ENCODE assay signal across 15 mouse cellular contexts in the genomic region with DNA sequence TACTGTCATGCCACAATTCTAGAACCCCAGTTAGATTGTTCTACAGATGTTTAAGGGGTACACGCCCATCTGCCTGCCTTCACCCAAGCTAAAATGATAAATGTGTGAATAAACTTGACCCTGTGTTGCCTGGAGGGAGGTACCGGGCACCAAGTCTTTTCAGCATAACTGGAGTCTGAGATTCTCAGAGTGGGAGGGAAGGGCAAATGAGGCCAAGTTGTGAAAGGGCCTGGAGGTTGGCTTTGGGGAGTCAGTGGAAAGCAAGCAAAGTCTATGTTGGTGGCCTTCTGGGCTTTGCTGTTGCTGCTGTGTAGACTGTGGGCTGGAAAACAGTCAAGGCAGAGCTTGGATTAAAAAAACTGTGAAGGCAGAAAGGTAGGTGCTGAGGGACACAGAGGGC. TPM values are rescaled to one million over a fixed set of nuclear protein-coding genes. Genes with fewer than 3 reads are reported as not detected.
DNase-seq lines count a peak whose midpoint lies in the region; ATAC-seq and TF ChIP-seq lines count a peak whose summit lies in the region.
"Had no signal": no experiment of that assay in that cellular context is flagged by ENCODE, and none has a peak within 500 bp of the region (broad histone marks: within the 10 kb centered on the region; RNA-seq: fewer than 3 reads in every experiment).

No protein-coding gene starts in this region.

- no peak for TF ChIP-seq CTCF in heart, adult 2 months (IDR thresholded peaks at IDR 0.05)
- no peak for TF ChIP-seq CTCF in kidney, postnatal 0 days (IDR thresholded peaks at IDR 0.05; ENCODE audit: low read depth)

- ATAC-seq in kidney, postnatal 0 days (replicated peaks; ENCODE audit: low FRiP score, low read depth), result no peak
- ATAC-seq in heart, embryonic 14.5 days (ENCODE audit: insufficient number of reproducible peaks, insufficient read depth, low FRiP score, low read depth), result no peak
- ATAC-seq: intestine, postnatal 0 days had no signal

- TF ChIP-seq EP300 in heart, adult 2 months (IDR thresholded peaks at IDR 0.05; ENCODE audit: insufficient read depth, low read depth, low read length), result no peak

- DNase-seq in heart, adult 2 months, result no peak
- no peak for DNase-seq in heart, postnatal 4 days
- no peak for DNase-seq in kidney, postnatal 0 days (ENCODE audit: low spot score)
- no peak for DNase-seq in kidney, postnatal 36 days
- DNase-seq in adrenal gland, postnatal 25 days, result peak; percentile 20
- DNase-seq in embryo, embryonic 10 days (ENCODE audit: low spot score), result no peak
- DNase-seq: cerebellum, postnatal 10 days; gastrocnemius, postnatal 10 days; left cerebral cortex, postnatal 4 days; right cerebral cortex, postnatal 25 days; thymus, adult 18-20 months had no signal

- peak overlapping the region; percentile 68 for H3K27ac ChIP-seq in heart, adult 2 months
- peak overlapping the region; percentile 70 for H3K27ac ChIP-seq in kidney, postnatal 0 days
- H3K27ac ChIP-seq in heart, embryonic 14.5 days (replicated peaks in 1 of 2; ENCODE audit: control insufficient read depth in 1 of 2, insufficient read depth in 1 of 2, low read depth in 2 of 2, low read length in 2 of 2), result peak overlapping the region; percentile 68 to 72
- H3K27ac ChIP-seq: hindbrain, embryonic 15.5 days; liver, embryonic 15.5 days had no signal

- peaks cover 11% of the 10 kb centered on the region for H3K36me3 ChIP-seq in heart, adult 2 months (ENCODE audit: control insufficient read depth, insufficient read depth, low read length)
- H3K36me3 ChIP-seq in kidney, postnatal 0 days (ENCODE audit: insufficient read depth, low read length), result 0 out of 2 replicates have a peak, but pooled peaks cover 1% of the 10 kb centered on the region
- peaks cover 2% of the 10 kb centered on the region for H3K36me3 ChIP-seq in heart, embryonic 14.5 days (ENCODE audit: control insufficient read depth, insufficient read depth, low read length)
- H3K36me3 ChIP-seq: hindbrain, embryonic 15.5 days; liver, embryonic 15.5 days had no signal

- no peaks in the 10 kb centered on the region for H3K9me3 ChIP-seq in kidney, postnatal 0 days (replicated peaks; ENCODE audit: low read length)
- H3K9me3 ChIP-seq in heart, embryonic 14.5 days (ENCODE audit: control insufficient read depth, low read length), result no peaks in the 10 kb centered on the region
- H3K9me3 ChIP-seq: hindbrain, embryonic 15.5 days; liver, embryonic 15.5 days had no signal

- no peak overlapping the region for H3K4me3 ChIP-seq in heart, adult 2 months
- no peak overlapping the region for H3K4me3 ChIP-seq in kidney, postnatal 0 days (replicated peaks; ENCODE audit: low read depth, low read length)
- no peak overlapping the region for H3K4me3 ChIP-seq in heart, embryonic 14.5 days (ENCODE audit: control insufficient read depth in 1 of 2, insufficient read depth in 1 of 2, low read depth in 1 of 2, low read length in 2 of 2)
- H3K4me3 ChIP-seq: hindbrain, embryonic 15.5 days; liver, embryonic 15.5 days had no signal

- H3K4me1 ChIP-seq in heart, adult 2 months (ENCODE audit: control insufficient read depth, insufficient read depth, low read length), result peaks cover 8% of the 10 kb centered on the region
- peaks cover 26% of the 10 kb centered on the region; the same call in 1 of the 2 replicates for H3K4me1 ChIP-seq in kidney, postnatal 0 days (replicated peaks; ENCODE audit: insufficient read depth, low read length)
- H3K4me1 ChIP-seq in heart, embryonic 14.5 days (ENCODE audit: control insufficient read depth in 2 of 2, insufficient read depth in 2 of 2, low read length in 2 of 2), result peaks cover 2 to 10% of the 10 kb centered on the region in 2 experiments
- H3K4me1 ChIP-seq: hindbrain, embryonic 15.5 days; liver, embryonic 15.5 days had no signal

- WGBS in heart, adult 2 months, result 84% methylated on average over 2 of the region's 2 CpGs
- 39% methylated on average over 2 of the region's 2 CpGs for WGBS in kidney, postnatal 0 days
- WGBS in heart, embryonic 14.5 days, result 73% methylated on average over 2 of the region's 2 CpGs

- no peak overlapping the region for H3K9ac ChIP-seq in heart, adult 2 months (ENCODE audit: low read depth, low read length)
- no peak overlapping the region for H3K9ac ChIP-seq in kidney, postnatal 0 days (ENCODE audit: low read depth, low read length)
- H3K9ac ChIP-seq in heart, embryonic 14.5 days (ENCODE audit: low read length), result no peak overlapping the region
- H3K9ac ChIP-seq: hindbrain, embryonic 15.5 days; liver, embryonic 15.5 days had no signal

- H3K79me2 ChIP-seq in heart, adult 2 months (replicated peaks; ENCODE audit: control insufficient read depth, insufficient read depth, low read length), result no peaks in the 10 kb centered on the region

- no peak for TF ChIP-seq POLR2A in heart, adult 2 months (IDR thresholded peaks at IDR 0.05; ENCODE audit: insufficient read depth, low read depth, low read length)

- no peaks in the 10 kb centered on the region for H3K27me3 ChIP-seq in heart, adult 2 months (ENCODE audit: control insufficient read depth, insufficient read depth, low read length)
- no peaks in the 10 kb centered on the region for H3K27me3 ChIP-seq in kidney, postnatal 0 days (ENCODE audit: insufficient read depth, low read length)
- no peaks in the 10 kb centered on the region for H3K27me3 ChIP-seq in heart, embryonic 14.5 days (ENCODE audit: control insufficient read depth, insufficient read depth, low read length)
- H3K27me3 ChIP-seq: hindbrain, embryonic 15.5 days; liver, embryonic 15.5 days had no signal

- H3K4me2 ChIP-seq in kidney, postnatal 0 days (ENCODE audit: low read length), result no peak overlapping the region
- H3K4me2 ChIP-seq in heart, embryonic 14.5 days (ENCODE audit: low read length), result no peak overlapping the region
- H3K4me2 ChIP-seq: hindbrain, embryonic 15.5 days; liver, embryonic 15.5 days had no signal

- intact Hi-C loops in heart, adult 2 months (cut with DNase I), result loop anchor here (2.0 to 5.0 kb wide), 2 partner anchors 75 to 331 kb away; no protein-coding TSS in a partner anchor

RNA-seq across cellular contexts. Expression of gene Fzd4, which starts 13.6 kb away (rescaled TPM):
- 10 to 100 TPM; 33.7 to 36.2 TPM for total RNA-seq in heart, adult 2 months (2021)
- 15.2 and 26.1 TPM in 2 replicates for polyA plus RNA-seq in heart, adult 2 months (2012; rRNA removed)
- total RNA-seq in heart, postnatal 4 days (2021), result 10 to 100 TPM; 43.2 TPM
- 29.6 and 30.9 TPM in 2 replicates for polyA plus RNA-seq in kidney, postnatal 0 days (2015; fragmentation: Nextera tagmentation; extraction: Ambion mirVana)
- total RNA-seq in adrenal gland, postnatal 25 days (2021), result 28.5 and 36.0 TPM in 2 replicates
- polyA plus RNA-seq in heart, embryonic 14.5 days (2014; fragmentation: Nextera tagmentation; extraction: Ambion mirVana), result 12.7 and 13.2 TPM in 2 replicates

RNA-seq across cellular contexts. Expression of gene Tmem135, which starts 13.7 kb away (rescaled TPM):
- 10 to 100 TPM; 43.2 to 45.1 TPM for total RNA-seq in heart, adult 2 months (2021)
- polyA plus RNA-seq in heart, adult 2 months (2012; rRNA removed), result 18.8 and 27.2 TPM in 2 replicates
- total RNA-seq in heart, postnatal 4 days (2021), result 10 to 100 TPM; 35.9 to 43.6 TPM
- 41.6 and 45.5 TPM in 2 replicates for polyA plus RNA-seq in kidney, postnatal 0 days (2015; fragmentation: Nextera tagmentation; extraction: Ambion mirVana)
- 113 and 135 TPM in 2 replicates for total RNA-seq in adrenal gland, postnatal 25 days (2021)
- polyA plus RNA-seq in heart, embryonic 14.5 days (2014; fragmentation: Nextera tagmentation; extraction: Ambion mirVana), result 28.4 and 29.4 TPM in 2 replicates
